Comparison of ENCODE assay signal across 17 mouse cellular contexts in the genomic region with DNA sequence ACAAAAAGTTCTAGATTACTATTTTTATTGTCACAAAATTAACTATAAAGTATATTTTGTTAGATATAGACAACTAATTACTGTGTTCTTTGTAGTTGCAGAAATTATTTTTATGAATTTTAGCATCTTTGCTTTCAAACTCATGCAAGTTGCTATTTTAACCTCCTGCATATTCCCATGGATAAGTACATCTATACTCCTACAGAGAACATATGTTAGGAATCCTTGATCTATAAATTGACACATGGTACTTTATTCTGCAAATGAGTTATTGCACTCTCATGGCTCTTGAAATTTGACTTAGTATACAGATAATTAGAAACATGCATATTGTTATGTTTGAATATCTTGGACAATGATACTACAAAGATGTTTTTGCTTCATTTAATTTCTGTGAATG.
"Had no signal": no experiment of that assay in that cellular context is flagged by ENCODE, and none has a peak within 500 bp of the region (broad histone marks: within the 10 kb centered on the region; RNA-seq: fewer than 3 reads in every experiment).

No protein-coding gene starts in this region.

- H3K4me3 ChIP-seq: neural tube, embryonic 12.5 days; neural tube, embryonic 13.5 days; neural tube, embryonic 15.5 days; stomach, embryonic 15.5 days had no signal

- DNase-seq: retina, postnatal 1 day; right cerebral cortex, adult 18-20 months; right cerebral cortex, postnatal 14 days; right cerebral cortex, postnatal 25 days; right cerebral cortex, postnatal 4 days; spleen, adult 18-20 months; thymus, adult 18-20 months; thymus, adult 2 months; thymus, postnatal 14 days; thymus, postnatal 25 days; thymus, postnatal 36 days; thymus, postnatal 4 days had no signal

- H3K27ac ChIP-seq: neural tube, embryonic 12.5 days; neural tube, embryonic 13.5 days; neural tube, embryonic 15.5 days; stomach, embryonic 15.5 days; stomach, postnatal 0 days had no signal
